Mouse (Mus musculus): Measurements from ENCODE around the gene Optc. TPM values are rescaled to one million over a fixed set of nuclear protein-coding genes. Genes with fewer than 3 reads are reported as not detected.

Optc gene
- total RNA-seq (2015; ENCODE audit: low replicate concordance) = not detected in 2 replicates
- not detected in 2 replicates for total RNA-seq (2017; ENCODE audit: low replicate concordance)

- no peak for ATAC-seq (replicated peaks; ENCODE audit: low FRiP score, poor library complexity, severe bottlenecking)
Measured at GRCm38 (mm10) chr1:133907949-133908658, at the start of gene Optc. Optc (minus strand) TSS chr1:133907999.

- ATAC-seq (replicated peaks; ENCODE audit: low FRiP score, poor library complexity, severe bottlenecking) = no peak
Measured at GRCm38 (mm10) chr1:133954009-133954408, 46.2 kb upstream of the Optc start.

GRCm38 (mm10) chr1:133953261-133953742 is 45.5 kb upstream of the Optc start:
- no peak for ATAC-seq (replicated peaks; ENCODE audit: low FRiP score, poor library complexity, severe bottlenecking)

GRCm38 (mm10) chr1:133951598-133951997 is 43.8 kb upstream of the Optc start:
- ATAC-seq (replicated peaks; ENCODE audit: low FRiP score, poor library complexity, severe bottlenecking) = peak; percentile 48; the same call in 1 of the 2 replicates

GRCm38 (mm10) chr1:133950061-133950782 is 42.4 kb upstream of the Optc start:
- no peak for ATAC-seq (replicated peaks; ENCODE audit: low FRiP score, poor library complexity, severe bottlenecking)

GRCm38 (mm10) chr1:133945106-133945505 is 37.3 kb upstream of the Optc start:
- no peak for ATAC-seq (replicated peaks; ENCODE audit: low FRiP score, poor library complexity, severe bottlenecking)

- no peak for ATAC-seq (replicated peaks; ENCODE audit: low FRiP score, poor library complexity, severe bottlenecking)
Measured at GRCm38 (mm10) chr1:133941904-133942303, 34.1 kb upstream of the Optc start.

GRCm38 (mm10) chr1:133941158-133941860 is 33.5 kb upstream of the Optc start:
- no peak for ATAC-seq (replicated peaks; ENCODE audit: low FRiP score, poor library complexity, severe bottlenecking)

- ATAC-seq (replicated peaks; ENCODE audit: low FRiP score, poor library complexity, severe bottlenecking) = no peak
Measured at GRCm38 (mm10) chr1:133940481-133941092, 32.8 kb upstream of the Optc start.

GRCm38 (mm10) chr1:133939708-133940107 is 31.9 kb upstream of the Optc start:
- no peak for ATAC-seq (replicated peaks; ENCODE audit: low FRiP score, poor library complexity, severe bottlenecking)

GRCm38 (mm10) chr1:133936169-133936568 is 28.4 kb upstream of the Optc start:
- no peak for ATAC-seq (replicated peaks; ENCODE audit: low FRiP score, poor library complexity, severe bottlenecking)

GRCm38 (mm10) chr1:133934354-133934963 is 26.7 kb upstream of the Optc start:
- ATAC-seq (replicated peaks; ENCODE audit: low FRiP score, poor library complexity, severe bottlenecking) = no peak

GRCm38 (mm10) chr1:133933301-133934195 is 25.7 kb upstream of the Optc start:
- no peak for ATAC-seq (replicated peaks; ENCODE audit: low FRiP score, poor library complexity, severe bottlenecking)

GRCm38 (mm10) chr1:133929980-133930379 is 22.2 kb upstream of the Optc start:
- ATAC-seq (replicated peaks; ENCODE audit: low FRiP score, poor library complexity, severe bottlenecking) = no peak

GRCm38 (mm10) chr1:133925223-133925622 is 17.4 kb upstream of the Optc start:
- ATAC-seq (replicated peaks; ENCODE audit: low FRiP score, poor library complexity, severe bottlenecking) = no peak

- 0 out of 2 replicates have a peak, but pooled peaks have one; percentile 26 for ATAC-seq (replicated peaks; ENCODE audit: low FRiP score, poor library complexity, severe bottlenecking)
Measured at GRCm38 (mm10) chr1:133924141-133924875, 16.5 kb upstream of the Optc start.

- ATAC-seq (replicated peaks; ENCODE audit: low FRiP score, poor library complexity, severe bottlenecking) = no peak
Measured at GRCm38 (mm10) chr1:133923071-133923470, 15.3 kb upstream of the Optc start.

- no peak for ATAC-seq (replicated peaks; ENCODE audit: low FRiP score, poor library complexity, severe bottlenecking)
Measured at GRCm38 (mm10) chr1:133921304-133921751, 13.5 kb upstream of the Optc start, which contains the start of gene Prelp. Prelp (minus strand) TSS chr1:133921414.

All from erythroid progenitor cell, adult 5-6 weeks (primary cell).